Mouse (Mus musculus) neural tube, embryonic 13.5 days (tissue): ENCODE results near the gene Nipsnap1. TPM values are rescaled to one million over a fixed set of nuclear protein-coding genes. Genes with fewer than 3 reads are reported as not detected.

Experiments used
- ATAC-seq: fragments of 200-750 bp; cut with Nextera tagmentation; 2 replicates; pipeline ENCODE4 v1.8.0; 2017; ENCODE audit warnings: low read depth, mild to moderate bottlenecking, moderate TSS enrichment, moderate library complexity
- H3K27ac ChIP-seq: fragments of 300-500 bp; sonication (generic); replicated peaks from 2 replicates; pipeline ENCODE4 v1.5.1; 2015; ENCODE audit warnings: moderate library complexity, mild to moderate bottlenecking, inconsistent platforms
- H3K27me3 ChIP-seq: fragments of 300-500 bp; sonication (generic); 2 replicates; pipeline ENCODE4 v1.6.1; 2015; ENCODE audit warnings: mild to moderate bottlenecking, inconsistent platforms
- H3K36me3 ChIP-seq: fragments of 300-500 bp; sonication (generic); 2 replicates; pipeline ENCODE4 v1.6.1; 2015; ENCODE audit warnings: mild to moderate bottlenecking, inconsistent platforms
- H3K4me1 ChIP-seq: fragments of 300-500 bp; sonication (generic); replicated peaks from 2 replicates; pipeline ENCODE4 v1.6.1; 2015; ENCODE audit warnings: inconsistent platforms
- H3K4me2 ChIP-seq: fragments of 300-500 bp; sonication (generic); 2 replicates; pipeline ENCODE4 v1.6.1; 2015; ENCODE audit warnings: inconsistent platforms, mild to moderate bottlenecking, moderate library complexity
- H3K4me3 ChIP-seq: fragments of 300-500 bp; sonication (generic); 2 replicates; pipeline ENCODE4 v1.5.1; 2015; ENCODE audit warnings: mild to moderate bottlenecking, inconsistent platforms
- H3K9ac ChIP-seq: fragments of 300-500 bp; sonication (generic); 2 replicates; pipeline ENCODE4 v1.6.1; 2015; ENCODE audit warnings: moderate library complexity, mild to moderate bottlenecking, inconsistent platforms
- H3K9me3 ChIP-seq: fragments of 300-500 bp; sonication (generic); 2 replicates; pipeline ENCODE4 v1.6.1; 2016; ENCODE audit warnings: inconsistent platforms
- WGBS: fragments of 180-500 bp; shearing (Covaris S2); methylation state at CpG from one replicate; pipeline ENCODE4 v1.1.7; 2015; 5-methylcytosine and 5-hydroxymethylcytosine counted together
- polyA plus RNA-seq: library from polyadenylated mRNA; unstranded; fragments of >200 nt; fragmentation: Nextera tagmentation; extraction: Ambion mirVana; gene quantifications from 2 replicates; pipeline ENCODE4 v1.2.1, GENCODE M21; 2015

Gene Nipsnap1
- polyA plus RNA-seq, 1 experiment from 2014 or later = 132 TPM

GRCm38 (mm10) chr11:4882892-4883627 is 9.3 kb downstream of the Nipsnap1 start:
- no peak for ATAC-seq
- Histone ChIP-seq H3K27ac (no peak overlapping the region), H3K27me3 (no peaks in the 10 kb centered on the region), H3K4me2 (peak overlapping the region; percentile 1; the same call in 1 of the 2 replicates), H3K9me3 (no peaks in the 10 kb centered on the region), H3K9ac (no peak overlapping the region), H3K36me3 (peaks cover 35% of the 10 kb centered on the region), H3K4me3 (no peak overlapping the region), H3K4me1 (no peaks in the 10 kb centered on the region)
- 37% methylated on average over 14 of the region's 14 CpGs for WGBS

- 74% methylated on average over 2 of the region's 2 CpGs for whole genome bisulfite sequencing
- H3K4me1 ChIP-seq = no peaks in the 10 kb centered on the region
- ATAC-seq = no peak
- H3K4me2 ChIP-seq = no peak overlapping the region
- no peaks in the 10 kb centered on the region for H3K27me3 ChIP-seq
- H3K9ac ChIP-seq = no peak overlapping the region
- no peak overlapping the region for H3K4me3 ChIP-seq
- H3K36me3 ChIP-seq = peaks cover 59% of the 10 kb centered on the region
- H3K9me3 ChIP-seq = no peaks in the 10 kb centered on the region
- no peak overlapping the region for H3K27ac ChIP-seq
Measured at GRCm38 (mm10) chr11:4885385-4885903, 11.7 kb downstream of the Nipsnap1 start.

- peaks cover 73% of the 10 kb centered on the region for H3K36me3 ChIP-seq
- no peak overlapping the region for H3K27ac ChIP-seq
- H3K27me3 ChIP-seq = no peaks in the 10 kb centered on the region
- H3K4me1 ChIP-seq = no peaks in the 10 kb centered on the region
- no peak overlapping the region for H3K4me3 ChIP-seq
- no peak for ATAC-seq
- no peak overlapping the region for H3K9ac ChIP-seq
- no peaks in the 10 kb centered on the region for H3K9me3 ChIP-seq
- no peak overlapping the region for H3K4me2 ChIP-seq
- WGBS = 93% methylated on average over 3 of the region's 3 CpGs
Measured at GRCm38 (mm10) chr11:4886987-4887386, 13.2 kb downstream of the Nipsnap1 start.

- Histone ChIP-seq H3K9me3 (no peaks in the 10 kb centered on the region), H3K4me2 (peak within 1 kb of the TSS; percentile 81), H3K9ac (peak within 1 kb of the TSS; percentile 84), H3K27me3 (no peaks in the 10 kb centered on the region), H3K27ac (peak within 1 kb of the TSS; percentile 81), H3K4me3 (peak within 1 kb of the TSS; percentile 68), H3K36me3 (peaks cover 47% of the 10 kb centered on the region), H3K4me1 (peaks cover 15% of the 10 kb centered on the region)
- WGBS = 4% methylated on average over 52 of the region's 52 CpGs
- peak; percentile 95 for ATAC-seq
Measured at GRCm38 (mm10) chr11:4894848-4895816, 21.4 kb downstream of the Nipsnap1 start, which contains the start of gene Thoc5. TSS of gene Thoc5 (plus strand) at chr11:4895320.

- H3K4me2 ChIP-seq = no peak overlapping the region
- H3K9ac ChIP-seq = no peak overlapping the region
- H3K4me1 ChIP-seq = peaks cover 15% of the 10 kb centered on the region
- 69% methylated on average over 5 of the region's 5 CpGs for WGBS
- no peak for ATAC-seq
- H3K27ac ChIP-seq = no peak overlapping the region
- no peaks in the 10 kb centered on the region for H3K9me3 ChIP-seq
- H3K36me3 ChIP-seq = peaks cover 54% of the 10 kb centered on the region
- H3K4me3 ChIP-seq = no peak overlapping the region
- no peaks in the 10 kb centered on the region for H3K27me3 ChIP-seq
Measured at GRCm38 (mm10) chr11:4900437-4900836, 26.7 kb downstream of the Nipsnap1 start.

- Histone ChIP-seq H3K4me2 (no peak overlapping the region), H3K4me3 (no peak overlapping the region), H3K4me1 (peaks cover 2% of the 10 kb centered on the region; the same call in 1 of the 2 replicates), H3K27ac (no peak overlapping the region), H3K36me3 (peaks cover 65% of the 10 kb centered on the region), H3K27me3 (no peaks in the 10 kb centered on the region), H3K9ac (no peak overlapping the region), H3K9me3 (no peaks in the 10 kb centered on the region)
- ATAC-seq = no peak
- WGBS = 86% methylated on average over 6 of the region's 6 CpGs
Measured at GRCm38 (mm10) chr11:4901956-4902355, 28.2 kb downstream of the Nipsnap1 start.

GRCm38 (mm10) chr11:4906231-4906630 is 32.5 kb downstream of the Nipsnap1 start:
- Histone ChIP-seq H3K9me3 (no peaks in the 10 kb centered on the region), H3K4me2 (no peak overlapping the region), H3K4me3 (no peak overlapping the region), H3K27ac (no peak overlapping the region), H3K4me1 (no peaks in the 10 kb centered on the region), H3K9ac (no peak overlapping the region), H3K27me3 (no peaks in the 10 kb centered on the region), H3K36me3 (peaks cover 86% of the 10 kb centered on the region)
- ATAC-seq = no peak
- 92% methylated on average over 6 of the region's 6 CpGs for WGBS

- WGBS = 71% methylated on average over 1 of the region's 1 CpGs
- Histone ChIP-seq H3K36me3 (peaks cover 92% of the 10 kb centered on the region), H3K9me3 (no peaks in the 10 kb centered on the region), H3K9ac (no peak overlapping the region), H3K27ac (no peak overlapping the region), H3K4me1 (no peaks in the 10 kb centered on the region), H3K4me2 (no peak overlapping the region), H3K27me3 (no peaks in the 10 kb centered on the region), H3K4me3 (no peak overlapping the region)
- no peak for ATAC-seq
Measured at GRCm38 (mm10) chr11:4916068-4916467, 42.3 kb downstream of the Nipsnap1 start.

- no peaks in the 10 kb centered on the region for H3K9me3 ChIP-seq
- H3K27ac ChIP-seq = no peak overlapping the region
- no peak for ATAC-seq
- no peak overlapping the region for H3K9ac ChIP-seq
- H3K4me2 ChIP-seq = no peak overlapping the region
- H3K4me1 ChIP-seq = no peaks in the 10 kb centered on the region
- 89% methylated on average over 2 of the region's 2 CpGs for WGBS
- no peak overlapping the region for H3K4me3 ChIP-seq
- no peaks in the 10 kb centered on the region for H3K27me3 ChIP-seq
- peaks cover 95% of the 10 kb centered on the region for H3K36me3 ChIP-seq
Measured at GRCm38 (mm10) chr11:4921281-4921680, 47.5 kb downstream of the Nipsnap1 start.

- Histone ChIP-seq H3K36me3 (peaks cover 99% of the 10 kb centered on the region), H3K4me2 (no peak overlapping the region), H3K27me3 (no peaks in the 10 kb centered on the region), H3K4me3 (no peak overlapping the region), H3K27ac (no peak overlapping the region), H3K9me3 (no peaks in the 10 kb centered on the region), H3K9ac (no peak overlapping the region), H3K4me1 (no peaks in the 10 kb centered on the region)
- no peak for ATAC-seq
- WGBS = 92% methylated on average over 7 of the region's 7 CpGs
Measured at GRCm38 (mm10) chr11:4921751-4922150, 48.0 kb downstream of the Nipsnap1 start.

GRCm38 (mm10) chr11:4927224-4927623 is 53.5 kb downstream of the Nipsnap1 start:
- no peak overlapping the region for H3K9ac ChIP-seq
- no peak overlapping the region for H3K27ac ChIP-seq
- no peaks in the 10 kb centered on the region for H3K27me3 ChIP-seq
- H3K9me3 ChIP-seq = no peaks in the 10 kb centered on the region
- H3K4me3 ChIP-seq = no peak overlapping the region
- H3K4me1 ChIP-seq = peaks cover 9% of the 10 kb centered on the region; the same call in 1 of the 2 replicates
- no peak for ATAC-seq
- H3K4me2 ChIP-seq = no peak overlapping the region
- peaks cover 87% of the 10 kb centered on the region for H3K36me3 ChIP-seq
- WGBS = 91% methylated on average over 3 of the region's 3 CpGs
